Mouse (Mus musculus) kidney, postnatal 0 days (tissue): ENCODE results near the gene Mtmr12. TPM values are rescaled to one million over a fixed set of nuclear protein-coding genes. Genes with fewer than 3 reads are reported as not detected.

Source experiments
- ATAC-seq: fragments of 200-750 bp; cut with Nextera tagmentation; replicated peaks from 2 replicates; pipeline ENCODE4 v1.8.0; 2017; ENCODE audit warnings: low read depth, moderate number of reproducible peaks, moderate TSS enrichment, moderate library complexity; ENCODE audit not compliant: low FRiP score
- DNase-seq: peaks from one replicate; pipeline ENCODE4 v3.0.0-alpha.2; 2016; ENCODE audit warnings: low spot score
- H3K27ac ChIP-seq: fragments of 300-500 bp; sonication (generic); 2 replicates; pipeline ENCODE4 v1.5.1; 2014; ENCODE audit warnings: mild to moderate bottlenecking
- H3K27me3 ChIP-seq: fragments of 300-500 bp; sonication (generic); 2 replicates; pipeline ENCODE4 v1.6.1; 2014; ENCODE audit warnings: low read length, mixed read lengths; ENCODE audit not compliant: insufficient read depth
- H3K36me3 ChIP-seq: fragments of 300-500 bp; sonication (generic); 2 replicates; pipeline ENCODE4 v1.6.1; 2014; ENCODE audit warnings: low read length, mixed read lengths; ENCODE audit not compliant: insufficient read depth
- H3K4me1 ChIP-seq: fragments of 300-500 bp; sonication (generic); replicated peaks from 2 replicates; pipeline ENCODE4 v1.6.1; 2014; ENCODE audit warnings: antibody characterized with exemption, low read length, mixed read lengths; ENCODE audit not compliant: insufficient read depth
- H3K4me2 ChIP-seq: fragments of 300-500 bp; sonication (generic); 2 replicates; pipeline ENCODE4 v1.6.1; 2014; ENCODE audit warnings: mild to moderate bottlenecking, low read length, moderate library complexity, mixed read lengths
- H3K4me3 ChIP-seq: fragments of 300-500 bp; sonication (generic); replicated peaks from 2 replicates; pipeline ENCODE4 v1.5.1; 2014; ENCODE audit warnings: low read depth, low read length
- H3K9ac ChIP-seq: fragments of 300-500 bp; sonication (generic); 2 replicates; pipeline ENCODE4 v1.6.1; 2014; ENCODE audit warnings: low read depth, low read length
- H3K9me3 ChIP-seq: fragments of 300-500 bp; sonication (generic); replicated peaks from 2 replicates; pipeline ENCODE4 v1.6.1; 2016; ENCODE audit warnings: low read length, inconsistent platforms, mixed read lengths
- CTCF ChIP-seq: IDR thresholded peaks from 2 replicates; pipeline ENCODE4 v1.5.1; 2016; ENCODE audit warnings: antibody characterized with exemption, low read depth, mild to moderate bottlenecking, moderate library complexity
- WGBS: fragments of 180-500 bp; shearing (Covaris S2); extraction: QIAGEN DNeasy Blood & Tissue Kit; methylation state at CpG from one replicate; pipeline ENCODE4 v1.1.7; 2014; 5-methylcytosine and 5-hydroxymethylcytosine counted together
- polyA plus RNA-seq: library from polyadenylated mRNA; unstranded; fragments of >200 nt; fragmentation: Nextera tagmentation; extraction: Ambion mirVana; gene quantifications from 2 replicates; pipeline ENCODE4 v1.2.1, GENCODE M21; 2015

Mtmr12 gene
- polyA plus RNA-seq, 1 experiment from 2014 or later = 12.5 TPM

DNA sequence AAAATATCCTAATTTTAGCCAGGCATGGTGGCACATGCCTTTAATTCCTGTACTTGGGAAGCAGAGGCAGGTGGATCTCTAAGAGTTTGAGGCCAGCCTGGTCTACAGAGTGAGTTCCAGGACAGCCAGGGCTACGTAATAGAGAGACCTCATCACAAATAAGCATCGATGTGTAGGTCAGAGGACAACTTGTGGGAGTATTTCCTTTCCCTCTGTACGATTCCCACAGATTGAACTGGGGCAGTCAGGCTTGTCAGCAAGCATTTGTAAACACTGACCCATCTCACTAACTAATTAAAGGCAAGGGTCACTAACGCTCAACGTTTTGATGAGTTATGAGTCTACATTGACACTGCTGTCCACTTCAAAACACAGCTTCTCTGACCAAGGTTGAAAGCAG lies 109.8 kb downstream of the Mtmr12 start:
- WGBS = 32% methylated on average over 5 of the region's 5 CpGs
- Histone ChIP-seq H3K4me1 (no peaks in the 10 kb centered on the region), H3K4me2 (no peak overlapping the region), H3K27ac (no peak overlapping the region), H3K36me3 (no peaks in the 10 kb centered on the region), H3K4me3 (no peak overlapping the region), H3K9me3 (no peaks in the 10 kb centered on the region), H3K27me3 (no peaks in the 10 kb centered on the region), H3K9ac (no peak overlapping the region)
- ATAC-seq (peak; percentile 81; the same call in 1 of the 2 replicates), DNase-seq (peak; percentile 40)
- TF ChIP-seq CTCF = no peak

- Histone ChIP-seq H3K9me3 (no peaks in the 10 kb centered on the region), H3K36me3 (no peaks in the 10 kb centered on the region), H3K27me3 (no peaks in the 10 kb centered on the region), H3K27ac (no peak overlapping the region), H3K4me3 (no peak overlapping the region), H3K9ac (no peak overlapping the region), H3K4me2 (no peak overlapping the region), H3K4me1 (no peaks in the 10 kb centered on the region)
- TF ChIP-seq CTCF = no peak
- DNase-seq (no peak), ATAC-seq (no peak)
- WGBS = 47% methylated on average over 2 of the region's 2 CpGs
Measured at GRCm38 (mm10) chr15:12315996-12316395, 111.2 kb downstream of the Mtmr12 start.

DNA sequence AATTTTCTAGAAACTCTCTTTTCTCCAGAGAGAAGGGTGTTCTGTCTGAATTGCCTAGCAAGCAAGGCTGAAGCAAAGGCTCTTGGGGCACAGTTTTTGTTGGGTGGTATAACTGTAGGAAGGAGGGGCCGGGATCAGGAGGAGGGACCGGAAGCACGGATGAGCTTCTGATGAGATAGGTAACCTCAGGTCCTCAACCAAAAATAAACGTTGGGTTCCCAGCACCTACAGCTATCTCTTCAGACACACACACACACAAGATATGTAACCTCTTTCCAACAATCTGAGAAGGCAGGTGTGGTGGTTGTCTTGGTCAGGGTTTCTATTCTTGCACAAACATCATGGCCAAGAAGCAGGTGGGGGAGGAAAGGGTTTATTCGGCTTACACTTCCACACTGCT lies 112.5 kb downstream of the Mtmr12 start:
- WGBS = 72% methylated on average over 5 of the region's 5 CpGs
- no peak for ATAC-seq
- H3K4me1 ChIP-seq = no peaks in the 10 kb centered on the region

DNA sequence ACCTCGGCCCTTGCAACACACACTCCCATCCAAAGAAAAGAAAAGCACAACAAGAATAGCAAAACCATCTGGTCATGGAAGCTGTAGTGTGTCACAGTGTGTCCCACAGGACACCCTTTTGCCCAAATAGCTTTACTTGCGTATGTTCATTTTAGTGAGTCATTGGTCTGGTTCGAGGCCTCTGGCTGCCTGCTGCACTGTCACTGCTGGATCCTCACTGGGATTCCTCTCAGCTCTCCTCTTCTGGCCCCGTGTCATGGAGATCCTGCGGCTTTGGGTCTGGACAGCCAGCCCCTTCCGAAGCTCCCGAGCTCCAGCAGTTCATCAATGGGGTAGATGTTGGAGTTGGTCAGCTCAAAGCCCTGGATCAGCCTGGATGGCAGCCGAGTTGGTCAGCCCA lies 113.6 kb downstream of the Mtmr12 start:
- H3K36me3 ChIP-seq = no peaks in the 10 kb centered on the region
- no peak for DNase-seq
- no peaks in the 10 kb centered on the region for H3K4me1 ChIP-seq
- H3K9ac ChIP-seq = no peak overlapping the region
- H3K27ac ChIP-seq = no peak overlapping the region
- no peak overlapping the region for H3K4me2 ChIP-seq
- WGBS = 81% methylated on average over 8 of the region's 8 CpGs
- TF ChIP-seq CTCF = no peak
- ATAC-seq = no peak
- no peaks in the 10 kb centered on the region for H3K9me3 ChIP-seq
- no peak overlapping the region for H3K4me3 ChIP-seq
- no peaks in the 10 kb centered on the region for H3K27me3 ChIP-seq

More for the DNA sequence above, 112.5 kb downstream of the Mtmr12 start:
- no peaks in the 10 kb centered on the region for H3K9me3 ChIP-seq
- TF ChIP-seq CTCF = no peak
- no peak for DNase-seq
- no peak overlapping the region for H3K4me3 ChIP-seq
- H3K36me3 ChIP-seq = no peaks in the 10 kb centered on the region
- no peak overlapping the region for H3K9ac ChIP-seq
- H3K4me2 ChIP-seq = no peak overlapping the region
- no peaks in the 10 kb centered on the region for H3K27me3 ChIP-seq
- H3K27ac ChIP-seq = no peak overlapping the region

DNA sequence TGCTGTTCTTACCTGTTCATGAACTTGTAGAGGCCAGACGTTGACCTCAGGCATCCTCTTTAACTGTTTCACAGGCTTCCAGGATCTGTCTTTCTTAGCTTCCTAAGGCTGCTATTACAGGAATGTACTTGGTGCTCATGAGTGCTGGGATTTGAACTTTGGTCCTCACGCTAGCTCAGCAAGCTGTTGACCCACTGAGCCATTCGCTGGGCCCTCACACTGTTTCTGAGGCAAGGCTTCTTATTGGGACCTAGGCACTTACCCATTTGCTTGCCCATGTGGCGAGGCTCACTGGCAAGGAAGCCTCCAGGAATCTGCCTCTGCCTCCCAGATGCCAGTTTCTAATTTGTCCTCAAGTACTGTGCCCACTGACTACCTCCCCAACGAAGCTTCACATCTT lies 115.1 kb downstream of the Mtmr12 start:
- 50% methylated on average over 5 of the region's 5 CpGs for WGBS
- Histone ChIP-seq H3K36me3 (no peaks in the 10 kb centered on the region), H3K9ac (no peak overlapping the region), H3K27me3 (no peaks in the 10 kb centered on the region), H3K4me1 (peaks cover 7% of the 10 kb centered on the region), H3K9me3 (no peaks in the 10 kb centered on the region), H3K27ac (no peak overlapping the region), H3K4me3 (no peak overlapping the region), H3K4me2 (peak overlapping the region; percentile 81; the same call in 1 of the 2 replicates)
- DNase-seq = no peak
- no peak for TF ChIP-seq CTCF
- no peak for ATAC-seq

GRCm38 (mm10) chr15:12320441-12321090 lies 115.7 kb downstream of the Mtmr12 start:
- no peaks in the 10 kb centered on the region for H3K36me3 ChIP-seq
- peak overlapping the region; percentile 100 for H3K4me3 ChIP-seq
- peak overlapping the region; percentile 99 for H3K9ac ChIP-seq
- WGBS = 2% methylated on average over 22 of the region's 22 CpGs
- no peaks in the 10 kb centered on the region for H3K27me3 ChIP-seq
- no peak for TF ChIP-seq CTCF
- H3K9me3 ChIP-seq = no peaks in the 10 kb centered on the region
- DNase-seq (peak; percentile 37), ATAC-seq (no peak)
- H3K27ac ChIP-seq = peak overlapping the region; percentile 98
- peak overlapping the region; percentile 81 for H3K4me2 ChIP-seq
- peaks cover 7% of the 10 kb centered on the region for H3K4me1 ChIP-seq
